Mouse (Mus musculus) retina, embryonic 14.5 days (tissue): ENCODE measurements around the gene Gm3415.
"Not testable (repeated sequence)": the region's sequence is repeated elsewhere in the genome, so short reads cannot be mapped to it uniquely, and the experiment has no call there.

Experiments
- DNase-seq: peaks from one replicate; pipeline ENCODE4 v3.0.0-alpha.2; 2015; ENCODE audit warnings: low spot score

Gm3415 gene

GRCm38 (mm10) chr5:146599216-146599615, 43.3 kb downstream of the Gm3415 start:
- not testable (repeated sequence) for DNase-seq

GRCm38 (mm10) chr5:146599970-146600369, 44.0 kb downstream of the Gm3415 start:
- no peak for DNase-seq

GRCm38 (mm10) chr5:146606221-146606620, 50.3 kb downstream of the Gm3415 start:
- no peak for DNase-seq

- DNase-seq = no peak
Observed at GRCm38 (mm10) chr5:146606895-146607294, 51.0 kb downstream of the Gm3415 start.

GRCm38 (mm10) chr5:146607816-146608215, 51.9 kb downstream of the Gm3415 start:
- no peak for DNase-seq
